Mouse (Mus musculus) myocyte (in vitro differentiated cells): Measurements from ENCODE around the gene Larp6.
A peak's percentile ranks its signal among the peaks of the same experiment; 100 is the strongest.

Source experiments
- CEBPB ChIP-seq: IDR thresholded peaks from 2 replicates; pipeline ENCODE4 v1.6.1; 2011; ENCODE audit warnings: mild to moderate bottlenecking, moderate library complexity; ENCODE audit not compliant: poor library complexity, insufficient read depth, severe bottlenecking
- E2F4 ChIP-seq: IDR thresholded peaks from one replicate; pipeline ENCODE4 v1.6.1; 2011; ENCODE audit warnings: mild to moderate bottlenecking, control low read depth, moderate library complexity; ENCODE audit not compliant: insufficient read depth
- MAX ChIP-seq: IDR thresholded peaks from one replicate; pipeline ENCODE4 v1.6.1; 2011; ENCODE audit warnings: low read depth, mild to moderate bottlenecking, control low read depth
- MYOD1 ChIP-seq, 3 experiments: IDR thresholded peaks; one replicate each; pipeline ENCODE4 v1.6.1; 2011; ENCODE audit warnings: control low read depth in 2 of 3, low read depth in 2 of 3, mild to moderate bottlenecking in 2 of 3, moderate library complexity in 1 of 3; ENCODE audit not compliant: insufficient read length in 2 of 3, control insufficient read depth in 1 of 3
- MYOG ChIP-seq, 3 experiments: IDR thresholded peaks; one replicate each; pipeline ENCODE4 v1.6.1; 2011; ENCODE audit warnings: control low read depth in 2 of 3, low read depth in 2 of 3, mild to moderate bottlenecking in 2 of 3; ENCODE audit not compliant: insufficient read length in 2 of 3, control insufficient read depth in 1 of 3, insufficient read depth in 1 of 3
- POLR2A ChIP-seq: IDR thresholded peaks from one replicate; pipeline ENCODE4 v1.6.1; 2011; ENCODE audit warnings: low read depth, mild to moderate bottlenecking, control low read depth, moderate library complexity; ENCODE audit not compliant: insufficient read length
- POLR2AphosphoS2 ChIP-seq: IDR thresholded peaks from one replicate; pipeline ENCODE4 v1.6.1; 2011; ENCODE audit warnings: low read depth, control low read depth; ENCODE audit not compliant: insufficient read length
- REST ChIP-seq: IDR thresholded peaks from one replicate; pipeline ENCODE4 v1.6.1; 2011; ENCODE audit warnings: mild to moderate bottlenecking, control low read depth, moderate library complexity; ENCODE audit not compliant: insufficient read depth, insufficient read length
- SRF ChIP-seq: IDR thresholded peaks from one replicate; pipeline ENCODE4 v1.6.1; 2011; ENCODE audit warnings: low read depth; ENCODE audit not compliant: control insufficient read depth, insufficient read length
- TCF12 ChIP-seq: IDR thresholded peaks from one replicate; pipeline ENCODE4 v1.6.1; 2011; ENCODE audit warnings: mild to moderate bottlenecking, control low read depth; ENCODE audit not compliant: poor library complexity, insufficient read depth, severe bottlenecking
- TCF3 ChIP-seq: IDR thresholded peaks from one replicate; pipeline ENCODE4 v1.6.1; 2011; ENCODE audit warnings: low read depth, control low read depth; ENCODE audit not compliant: insufficient read length
- USF1 ChIP-seq: IDR thresholded peaks from one replicate; pipeline ENCODE4 v1.6.1; 2011; ENCODE audit warnings: low read depth, mild to moderate bottlenecking, control low read depth, moderate library complexity

- TF ChIP-seq MYOG (IDR thresholded peaks at IDR 0.05; ENCODE audit: control insufficient read depth in 1 of 3, insufficient read depth in 1 of 3, insufficient read length in 2 of 3, low read depth in 2 of 3) (no peak), POLR2A (peak; percentile 29), MAX (no peak), USF1 (no peak), CEBPB (no peak), TCF12 (no peak), TCF3 (no peak), SRF (no peak), POLR2AphosphoS2 (no peak), MYOD1 (IDR thresholded peaks at IDR 0.05; ENCODE audit: control insufficient read depth in 1 of 3, insufficient read length in 2 of 3, low read depth in 2 of 3) (peak in 1 of 3 experiments; percentile 5), E2F4 (no peak), REST (no peak)
Measured at GRCm38 (mm10) chr9:60712771-60713541, at the start of gene Larp6.
